Mouse (Mus musculus): Measurements from ENCODE around the gene Ppargc1a. TPM values are rescaled to one million over a fixed set of nuclear protein-coding genes. Genes with fewer than 3 reads are reported as not detected.

Ppargc1a gene
- polyA plus RNA-seq, 1 experiment, result 2.0 TPM

GRCm38 (mm10) chr5:51552483-51553091 is 14.9 kb downstream of the Ppargc1a start:
- no peak for DNase-seq (ENCODE audit: low read depth)

DNA sequence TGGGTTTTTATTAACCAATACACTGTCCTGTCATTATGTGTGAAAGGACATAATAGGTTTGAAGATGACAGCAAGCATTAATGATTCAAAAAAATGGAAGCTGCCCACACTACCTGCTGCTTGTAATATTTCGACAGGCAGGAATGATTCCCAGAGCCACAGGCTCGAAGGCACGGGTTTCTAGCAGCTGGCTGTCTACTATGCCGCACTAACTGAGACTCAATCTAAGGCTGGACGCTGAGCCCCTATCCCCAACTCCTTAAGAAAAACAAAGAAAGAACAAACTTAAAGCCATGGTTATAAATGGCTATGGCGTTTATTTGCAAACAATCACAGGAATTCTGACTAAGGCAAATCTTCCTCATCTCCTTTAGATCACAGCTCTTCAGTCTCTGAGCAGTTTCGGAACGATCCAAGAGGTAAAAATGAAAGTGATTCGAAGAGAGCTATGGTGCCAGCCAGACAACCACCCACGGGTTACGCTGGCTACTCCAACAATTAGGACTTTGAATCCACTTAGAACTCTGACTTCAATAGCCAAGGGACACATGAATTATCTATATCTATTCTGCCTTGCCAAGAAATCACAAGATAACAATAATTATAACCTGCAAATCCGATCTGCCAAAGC is 15.6 kb downstream of the Ppargc1a start:
- no peak for DNase-seq (ENCODE audit: low read depth)

GRCm38 (mm10) chr5:51547442-51548035 is 20.0 kb downstream of the Ppargc1a start:
- DNase-seq (ENCODE audit: low read depth), result no peak

DNA sequence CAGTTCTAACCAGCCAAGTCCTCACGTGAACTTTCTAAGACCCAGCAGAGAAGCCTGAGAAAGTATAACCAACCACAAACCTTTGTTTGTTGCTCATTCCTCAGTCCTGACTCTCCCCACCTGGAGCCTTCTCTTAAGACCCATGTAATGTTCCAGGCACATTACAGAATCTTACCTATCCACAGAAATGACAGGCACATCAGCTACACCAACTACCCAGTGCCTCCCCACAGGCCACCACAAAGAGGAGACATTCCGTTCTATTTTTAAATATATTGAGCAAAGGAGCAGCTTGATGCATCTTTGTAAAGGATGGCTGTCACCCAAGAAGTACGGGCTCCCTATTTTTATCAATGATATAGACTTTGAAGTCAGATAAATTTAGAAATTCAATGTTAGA is 20.7 kb downstream of the Ppargc1a start:
- no peak for DNase-seq (ENCODE audit: low read depth)

GRCm38 (mm10) chr5:51545133-51546049 is 22.1 kb downstream of the Ppargc1a start:
- no peak for DNase-seq (ENCODE audit: low read depth)

GRCm38 (mm10) chr5:51544141-51544735 is 23.3 kb downstream of the Ppargc1a start:
- no peak for DNase-seq (ENCODE audit: low read depth)

- no peak for DNase-seq (ENCODE audit: low read depth)
These were observed 26.0 kb downstream of the Ppargc1a start for GRCm38 (mm10) chr5:51541557-51541956.

- no peak for DNase-seq (ENCODE audit: low read depth)
These were observed 26.7 kb downstream of the Ppargc1a start for GRCm38 (mm10) chr5:51540816-51541215.

DNA sequence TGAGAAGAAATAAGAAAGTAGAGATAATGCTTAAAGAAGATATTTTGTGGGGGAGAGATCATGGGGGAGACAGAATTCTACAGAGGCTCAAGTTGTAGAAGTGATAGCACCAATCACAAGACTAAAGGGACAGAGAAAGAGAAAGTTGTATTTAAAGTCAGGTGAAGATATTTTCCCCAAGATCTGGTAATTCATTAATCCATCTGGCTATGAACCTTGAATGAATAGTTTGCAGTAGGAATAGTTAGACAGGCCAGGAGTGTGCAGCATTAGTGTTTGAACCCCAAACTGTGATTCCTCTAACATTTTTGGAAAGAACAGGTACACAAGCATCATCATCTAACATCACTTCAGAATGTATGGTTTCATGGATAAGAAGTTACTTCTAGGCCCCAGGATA is 28.0 kb downstream of the Ppargc1a start:
- DNase-seq (ENCODE audit: low read depth), result no peak

- no peak for DNase-seq (ENCODE audit: low read depth)
These were observed 29.2 kb downstream of the Ppargc1a start for GRCm38 (mm10) chr5:51538319-51538718.

DNA sequence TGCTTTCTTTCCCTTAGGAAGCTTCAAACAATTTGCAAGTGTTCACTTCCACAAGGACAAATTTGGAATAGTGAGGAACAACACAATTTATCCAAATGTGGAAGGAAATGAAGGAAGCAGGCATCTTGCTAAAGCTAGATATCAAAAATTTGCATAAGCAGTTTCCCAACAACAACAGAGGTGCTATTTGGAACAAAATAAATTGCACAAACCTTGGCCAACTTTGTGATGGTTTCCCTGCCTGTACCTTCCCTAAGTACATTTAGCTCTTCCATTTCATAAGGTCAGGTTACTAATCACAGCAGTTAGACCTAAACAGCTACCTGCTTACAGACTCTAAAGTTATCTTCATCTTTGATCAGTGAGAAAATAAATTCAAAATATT is 29.9 kb downstream of the Ppargc1a start:
- DNase-seq (ENCODE audit: low read depth), result no peak

GRCm38 (mm10) chr5:51537009-51537645 is 30.4 kb downstream of the Ppargc1a start:
- DNase-seq (ENCODE audit: low read depth), result no peak

GRCm38 (mm10) chr5:51534456-51534855 is 33.1 kb downstream of the Ppargc1a start:
- no peak for DNase-seq (ENCODE audit: low read depth)

- DNase-seq (ENCODE audit: low read depth), result no peak
These were observed 36.2 kb downstream of the Ppargc1a start for GRCm38 (mm10) chr5:51531286-51531685.

DNA sequence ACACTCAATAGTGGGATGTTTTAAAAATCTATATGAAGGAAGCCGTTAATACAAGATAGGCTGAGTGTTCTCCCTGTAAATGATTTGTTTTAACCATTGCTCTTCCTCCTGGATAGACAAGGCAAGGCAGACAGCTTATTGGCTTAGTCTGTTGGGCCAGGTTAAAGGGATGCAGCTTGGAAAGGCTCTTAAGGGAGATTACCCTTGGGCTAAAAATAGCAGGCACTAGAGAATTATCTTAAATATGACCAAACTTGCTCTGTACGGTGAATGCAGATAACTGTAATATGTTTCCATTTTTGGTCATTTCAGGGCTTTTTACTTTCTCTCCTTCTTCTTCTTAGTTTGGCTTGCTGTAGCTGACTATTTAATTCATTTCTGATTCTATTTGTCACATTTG is 38.1 kb downstream of the Ppargc1a start:
- no peak for DNase-seq (ENCODE audit: low read depth)

GRCm38 (mm10) chr5:51528165-51528498 is 39.4 kb downstream of the Ppargc1a start:
- DNase-seq (ENCODE audit: low read depth), result no peak

- DNase-seq (ENCODE audit: low read depth), result no peak
These were observed 39.9 kb downstream of the Ppargc1a start for GRCm38 (mm10) chr5:51527498-51528164.

DNA sequence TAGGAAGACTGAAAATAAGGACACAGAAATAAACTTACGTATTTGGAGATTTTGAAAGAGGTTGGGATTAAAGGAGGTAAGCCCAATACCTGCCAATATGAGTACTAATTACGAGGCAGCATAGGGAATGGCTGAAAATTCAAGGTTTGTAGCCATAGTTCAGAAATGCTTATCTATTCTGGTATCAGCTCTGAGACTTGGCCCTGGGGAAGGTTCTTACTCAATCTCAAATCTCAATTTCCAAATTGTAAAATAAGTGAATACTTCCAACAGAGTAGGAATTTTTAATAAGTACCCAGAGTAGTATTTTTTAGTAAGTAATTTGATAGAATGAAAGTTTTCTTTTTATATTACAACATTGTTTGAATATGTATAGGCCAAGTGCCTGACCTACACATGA is 41.7 kb downstream of the Ppargc1a start:
- DNase-seq (ENCODE audit: low read depth), result no peak

- DNase-seq (ENCODE audit: low read depth), result no peak
These were observed 46.7 kb downstream of the Ppargc1a start for GRCm38 (mm10) chr5:51520807-51521206.

DNA sequence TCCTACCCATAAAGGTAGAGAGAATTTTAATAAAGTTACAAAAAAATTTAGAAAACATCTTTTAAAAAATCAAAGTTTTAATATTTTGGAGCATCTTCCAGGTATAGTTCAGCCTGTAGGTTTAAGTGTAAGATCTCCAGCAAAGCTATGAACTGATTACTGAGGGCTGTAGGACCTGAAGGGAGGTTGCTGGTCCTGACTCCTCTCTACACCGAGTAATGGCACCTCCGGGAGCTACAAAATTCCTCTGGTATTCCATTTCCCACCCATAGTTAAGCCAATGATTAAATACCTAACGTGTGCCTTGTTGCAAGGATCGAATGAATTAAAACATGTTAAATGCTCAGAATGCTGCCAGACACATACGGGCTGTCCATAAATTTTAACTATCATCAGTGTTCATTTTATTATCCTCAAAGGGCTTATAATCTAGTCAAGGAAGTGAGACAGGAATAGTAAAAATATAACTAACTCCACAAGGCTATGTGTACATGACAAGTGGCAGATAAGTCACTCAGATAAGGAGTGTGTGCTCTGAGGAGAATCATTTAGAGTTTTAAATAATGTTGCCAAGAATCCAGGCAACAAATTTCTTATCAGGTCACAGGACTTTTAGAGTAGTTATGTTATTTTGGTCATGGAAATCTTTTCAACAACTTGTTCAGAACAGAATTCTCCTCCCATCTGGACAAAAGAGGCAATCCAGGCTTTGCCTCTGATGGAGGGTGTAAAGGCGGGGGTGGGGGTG is 49.9 kb downstream of the Ppargc1a start:
- DNase-seq (ENCODE audit: low read depth), result no peak
